Mouse (Mus musculus) CH12.LX (cell line): ENCODE results near the gene Susd3.

ENCODE experiments used
- ELF1 ChIP-seq: IDR thresholded peaks from 2 replicates; pipeline ENCODE4 v1.6.1; 2014; ENCODE audit warnings: low read depth, mild to moderate bottlenecking, inconsistent platforms, low read length, improper control_type of control experiment
- HCFC1 ChIP-seq: IDR thresholded peaks from 2 replicates; pipeline ENCODE4 v1.6.1; 2012; ENCODE audit warnings: low read depth, mild to moderate bottlenecking, inconsistent platforms, low read length, improper control_type of control experiment
- IRF4 ChIP-seq: IDR thresholded peaks from 2 replicates; pipeline ENCODE4 v1.6.1; 2014; ENCODE audit warnings: low read depth, mild to moderate bottlenecking, inconsistent platforms, low read length, improper control_type of control experiment
- MAX ChIP-seq: IDR thresholded peaks from 2 replicates; pipeline ENCODE4 v1.6.1; 2011; ENCODE audit warnings: low read length, improper control_type of control experiment
- MXI1 ChIP-seq: IDR thresholded peaks from 2 replicates; pipeline ENCODE4 v1.6.1; 2011; ENCODE audit warnings: mild to moderate bottlenecking, low read depth, low read length, improper control_type of control experiment
- NELFE ChIP-seq: IDR thresholded peaks from 2 replicates; pipeline ENCODE4 v1.6.1; 2011; ENCODE audit warnings: low read depth, low read length, improper control_type of control experiment
- POLR2A ChIP-seq: IDR thresholded peaks from 2 replicates; pipeline ENCODE4 v1.6.1; 2011; ENCODE audit warnings: low read depth, mild to moderate bottlenecking, improper control_type of control experiment, low read length
- POLR2AphosphoS2 ChIP-seq: IDR thresholded peaks from 2 replicates; pipeline ENCODE4 v1.6.1; 2011; ENCODE audit warnings: low read depth, low read length, improper control_type of control experiment
- TBP ChIP-seq: conservative IDR thresholded peaks from 2 replicates; pipeline ENCODE4 v1.6.1; 2011; ENCODE audit warnings: low read depth, low read length, improper control_type of control experiment
- TCF12 ChIP-seq: IDR thresholded peaks from 2 replicates; pipeline ENCODE4 v1.6.1; 2014; ENCODE audit warnings: low read depth, mild to moderate bottlenecking, inconsistent platforms, low read length, improper control_type of control experiment

DNA sequence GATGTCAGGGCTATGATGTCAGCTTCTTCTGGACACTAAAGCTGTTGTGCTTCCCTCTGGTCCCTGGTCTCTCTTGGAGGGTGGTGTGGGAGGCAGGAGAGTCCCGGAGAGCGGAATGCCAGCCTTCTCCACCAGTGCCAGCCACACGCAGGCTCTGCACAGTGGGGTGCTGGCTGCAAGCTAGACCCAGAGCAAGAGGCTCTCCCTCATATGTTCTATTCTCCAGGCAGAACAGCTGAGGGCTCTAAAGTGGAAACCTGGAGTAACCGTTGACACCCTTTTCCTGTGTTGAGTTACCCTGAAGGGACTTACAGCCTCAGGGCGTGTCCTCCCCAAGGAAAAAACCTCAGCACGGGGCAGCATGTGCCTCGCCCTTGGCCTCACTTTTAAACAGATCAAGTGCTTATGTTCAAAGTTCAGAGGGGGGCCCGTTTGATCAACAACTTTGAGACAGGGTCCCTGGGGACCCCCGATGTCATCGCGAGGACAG is 61.7 kb downstream of the Susd3 start:
- TF ChIP-seq POLR2AphosphoS2 (no peak), MAX (no peak), NELFE (no peak), IRF4 (no peak), POLR2A (no peak), ELF1 (no peak), MXI1 (no peak), HCFC1 (no peak), TCF12 (no peak), TBP (no peak)
